Mouse (Mus musculus) cerebral cortex, adult 2 months (tissue): ENCODE measurements around the gene Ccr1.

Experiments
- WGBS: fragments of 180-500 bp; shearing (Covaris S2); methylation state at CpG from one replicate; pipeline ENCODE4 v1.1.7; 2018; 5-methylcytosine and 5-hydroxymethylcytosine counted together

The Ccr1 gene

DNA sequence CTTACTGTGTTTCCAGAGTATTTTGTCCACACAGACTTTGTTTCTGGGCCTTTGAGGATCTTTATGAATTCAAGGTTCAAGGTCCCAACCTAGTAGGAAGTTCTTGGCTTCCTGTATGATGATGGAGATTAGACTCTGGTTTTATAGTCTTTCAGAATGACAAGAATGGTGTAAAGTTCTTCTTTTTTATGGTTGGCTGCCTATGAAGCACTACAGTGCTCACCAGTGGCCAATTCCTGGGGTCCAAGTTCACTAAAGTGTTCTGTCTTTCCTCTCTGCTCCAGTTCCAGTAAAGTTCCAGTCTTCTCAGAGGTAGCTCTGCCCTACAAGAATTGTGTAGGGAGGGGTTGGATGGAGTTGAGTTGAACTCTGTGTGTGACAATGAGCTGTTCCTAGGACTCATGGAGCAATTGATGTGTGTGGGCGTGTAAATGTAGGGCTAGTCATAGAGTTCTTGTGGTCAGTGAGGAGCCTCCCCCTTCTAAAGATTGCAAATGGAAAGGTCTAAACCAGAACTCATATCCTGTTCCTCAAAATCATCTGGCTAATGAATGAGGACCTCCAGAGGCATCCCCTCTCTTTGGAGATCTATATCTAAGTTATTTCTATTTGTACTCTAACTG lies at the start of gene Ccr1:
Gene Ccr1 (minus strand): TSS at position 403 of the 623 bp plus-strand sequence.
- WGBS: 89% methylated on average over 1 of the region's 1 CpGs

DNA sequence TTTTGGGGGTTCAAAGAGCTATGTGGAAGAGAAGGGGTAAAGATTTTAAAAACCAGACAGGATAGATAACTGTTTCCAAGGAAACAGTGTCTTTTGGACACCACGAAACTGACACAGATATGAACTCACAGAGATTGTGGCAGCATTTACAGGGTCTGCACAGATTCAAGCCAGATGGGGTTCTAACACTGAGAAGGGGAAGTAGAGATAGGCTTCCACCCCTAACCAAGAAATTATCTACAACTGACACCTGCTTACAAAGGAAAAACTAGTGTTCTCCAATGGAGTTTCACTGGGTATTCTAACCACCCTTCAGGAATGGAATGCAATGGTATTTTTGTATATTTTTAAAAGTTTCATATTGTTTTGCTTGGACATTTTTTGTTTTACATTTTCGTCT lies 47.6 kb upstream of the Ccr1 start:
- WGBS: 65% methylated on average over 2 of the region's 2 CpGs

DNA sequence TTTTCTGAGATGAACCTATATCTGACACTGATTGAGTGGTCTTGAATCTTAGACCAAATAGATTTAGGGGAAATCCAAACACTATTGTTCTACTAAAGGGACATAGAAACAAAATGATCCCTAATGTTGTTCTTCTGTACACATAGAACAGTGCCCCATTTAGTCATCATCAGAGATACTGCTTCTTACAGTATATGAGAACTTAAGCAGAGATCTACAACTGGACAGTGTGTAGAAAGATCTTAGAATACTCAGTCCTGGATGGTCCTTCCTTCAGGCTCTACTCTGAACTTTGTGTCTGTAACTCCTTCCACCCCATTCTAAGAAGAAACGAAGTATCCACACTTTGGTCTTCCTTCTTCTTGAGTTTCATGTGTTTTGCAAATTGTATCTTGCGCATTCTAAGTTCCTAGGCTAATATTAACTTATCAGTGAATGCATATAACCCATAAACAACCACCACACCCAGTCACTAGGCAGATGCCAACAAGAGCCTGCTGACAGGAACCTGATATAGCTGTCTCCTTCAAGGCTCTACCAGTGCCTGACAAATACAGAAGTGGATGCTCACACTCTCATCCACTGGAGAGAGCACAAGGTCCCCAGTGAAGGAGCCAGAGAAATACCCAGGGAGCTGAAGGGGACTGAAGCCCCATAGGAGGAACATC lies 46.6 kb upstream of the Ccr1 start:
- WGBS: 85% methylated on average over 2 of the region's 2 CpGs

DNA sequence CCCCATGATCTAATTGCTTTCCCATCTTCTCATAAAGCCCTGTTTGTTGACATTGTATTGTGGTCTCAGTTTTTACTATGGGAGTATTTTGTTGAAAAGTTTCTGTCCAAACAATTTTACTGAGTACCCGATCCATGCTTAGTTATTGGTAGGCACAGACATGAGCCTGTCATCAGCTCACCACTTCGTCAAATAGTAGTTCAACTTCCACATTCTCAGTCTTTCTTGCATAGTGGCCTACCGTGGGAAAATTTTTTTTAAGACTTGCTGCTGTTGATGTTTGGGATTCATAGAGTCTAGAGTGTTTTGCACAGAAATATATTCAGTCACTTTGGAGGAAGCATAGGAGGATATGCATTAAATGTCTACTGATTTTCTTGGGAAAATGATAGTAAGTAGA lies 44.8 kb upstream of the Ccr1 start:
- WGBS: 78% methylated on average over 3 of the region's 3 CpGs

DNA sequence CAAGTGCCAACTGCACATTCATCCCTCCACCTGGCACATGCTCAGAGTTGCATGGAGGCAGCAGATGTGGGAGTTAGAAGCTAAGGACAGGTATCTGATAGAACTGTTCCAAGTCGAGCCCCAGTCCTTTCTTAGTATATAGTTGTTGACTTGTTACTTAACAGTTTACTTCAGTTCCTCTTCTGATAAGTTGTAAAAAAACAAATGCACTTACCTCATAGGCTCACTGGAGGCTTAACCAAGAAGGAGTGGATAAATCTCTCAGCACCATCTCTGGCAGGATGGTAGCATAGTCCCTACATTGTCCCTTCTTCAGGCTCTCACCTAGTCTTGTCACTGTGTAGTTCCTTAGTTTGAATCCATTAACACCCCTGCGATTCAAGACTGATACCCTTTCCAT lies 44.2 kb upstream of the Ccr1 start:
- 71% methylated on average over 2 of the region's 2 CpGs for WGBS

DNA sequence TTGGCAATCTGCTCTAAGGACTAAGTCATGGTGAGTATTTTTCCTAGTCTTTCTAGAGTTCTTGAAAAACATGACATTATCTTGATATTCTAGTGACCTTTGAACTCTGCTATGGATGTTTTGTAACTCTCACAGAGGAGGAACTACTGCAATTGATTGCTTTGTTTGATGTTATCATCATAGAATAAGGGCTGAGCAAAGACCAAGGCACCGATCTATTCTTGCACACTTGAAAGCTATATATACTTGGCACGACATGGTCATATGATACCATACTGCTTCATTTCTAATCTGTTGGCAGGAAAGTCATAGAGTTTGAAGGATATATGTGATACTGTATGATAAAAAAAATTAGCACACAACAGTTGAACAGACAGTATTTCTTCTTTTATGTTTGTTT lies 31.3 kb upstream of the Ccr1 start:
- 83% methylated on average over 2 of the region's 2 CpGs for WGBS

DNA sequence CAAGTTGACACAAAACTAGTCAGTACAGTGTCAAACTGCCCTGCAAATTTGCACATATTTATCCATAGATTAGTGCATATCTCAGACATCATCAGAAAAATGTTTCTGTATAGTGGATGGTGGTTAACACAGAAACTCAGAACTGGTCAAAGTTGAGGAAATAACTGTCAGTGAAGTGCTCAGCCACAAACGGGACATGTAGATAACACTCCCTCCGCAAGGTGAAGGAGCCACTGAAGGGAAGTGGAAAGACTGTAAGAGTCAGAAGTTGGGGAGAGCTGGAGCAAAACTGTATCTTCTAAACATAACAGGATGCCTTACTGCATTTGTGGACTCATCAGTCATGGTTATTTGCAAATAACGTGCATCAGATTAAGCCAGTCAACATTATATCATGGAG lies 29.2 kb upstream of the Ccr1 start:
- 87% methylated on average over 3 of the region's 3 CpGs for WGBS

DNA sequence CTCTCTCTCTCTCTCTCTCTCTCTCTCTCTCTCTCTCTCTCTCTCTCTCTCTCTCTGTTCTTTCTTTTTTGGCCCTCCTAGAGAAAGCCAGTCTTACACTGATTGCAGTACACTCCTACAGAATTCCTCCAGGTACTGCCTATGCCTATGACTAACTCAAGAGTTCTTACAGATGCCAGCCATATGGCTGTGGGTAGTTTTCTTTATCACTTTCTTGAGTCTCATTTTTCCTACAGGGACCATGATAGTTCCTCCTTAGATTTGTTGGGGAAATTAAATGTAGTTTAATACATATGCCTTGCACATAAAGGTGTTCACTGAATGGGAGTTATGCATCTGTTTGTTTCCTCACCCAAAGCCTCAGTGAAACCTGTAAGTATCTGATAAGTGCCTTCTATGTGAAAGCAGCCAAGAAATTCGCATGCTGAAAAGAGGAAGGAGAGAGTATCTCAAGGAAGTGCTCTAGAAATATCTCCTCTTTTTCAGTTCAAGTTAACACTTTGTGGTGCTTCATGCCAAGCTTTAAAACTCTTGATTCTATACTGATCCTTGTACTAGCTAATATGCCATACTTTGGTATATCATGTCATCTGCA lies 22.9 kb upstream of the Ccr1 start:
- WGBS: 34% methylated on average over 1 of the region's 1 CpGs

DNA sequence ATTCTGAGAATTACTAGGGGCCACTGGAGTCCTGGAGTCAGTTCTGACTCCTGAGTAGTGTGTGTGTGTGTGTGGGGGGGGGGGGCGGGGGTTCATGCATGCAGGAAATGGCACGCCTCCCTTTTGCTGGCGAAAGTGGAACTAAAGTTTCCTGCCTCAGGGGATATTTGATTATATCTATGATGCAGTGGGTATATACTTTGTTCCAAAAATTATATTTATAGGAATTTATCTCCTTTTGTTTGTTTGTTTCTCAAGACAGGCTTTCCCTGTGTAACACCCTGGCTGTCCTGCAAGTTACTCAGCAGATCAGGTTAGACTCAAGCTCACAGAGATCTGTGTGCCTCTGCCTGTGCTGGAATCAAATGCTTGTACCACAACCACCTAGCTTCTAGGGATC lies 21.2 kb upstream of the Ccr1 start:
- 65% methylated on average over 3 of the region's 3 CpGs for WGBS

DNA sequence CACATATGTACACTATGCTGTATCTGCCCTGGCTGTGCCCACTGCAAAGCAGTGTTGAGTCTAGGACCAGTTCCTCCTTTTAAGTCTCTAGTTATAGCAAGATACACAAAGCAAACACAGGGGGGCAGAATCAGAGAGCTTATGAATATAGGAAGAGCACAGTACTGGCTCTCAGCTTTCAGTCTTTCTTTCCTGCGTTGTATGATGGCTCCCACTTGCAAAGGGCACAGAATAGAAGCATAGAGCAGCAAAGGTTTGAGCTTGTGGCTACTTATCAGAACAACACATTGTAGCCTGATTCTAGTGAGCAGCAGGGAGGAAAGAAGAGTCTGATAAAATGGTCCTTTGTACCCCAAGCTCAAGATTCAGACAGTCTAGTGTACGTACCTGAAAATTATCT lies 17.7 kb upstream of the Ccr1 start:
- WGBS: 75% methylated on average over 2 of the region's 2 CpGs

DNA sequence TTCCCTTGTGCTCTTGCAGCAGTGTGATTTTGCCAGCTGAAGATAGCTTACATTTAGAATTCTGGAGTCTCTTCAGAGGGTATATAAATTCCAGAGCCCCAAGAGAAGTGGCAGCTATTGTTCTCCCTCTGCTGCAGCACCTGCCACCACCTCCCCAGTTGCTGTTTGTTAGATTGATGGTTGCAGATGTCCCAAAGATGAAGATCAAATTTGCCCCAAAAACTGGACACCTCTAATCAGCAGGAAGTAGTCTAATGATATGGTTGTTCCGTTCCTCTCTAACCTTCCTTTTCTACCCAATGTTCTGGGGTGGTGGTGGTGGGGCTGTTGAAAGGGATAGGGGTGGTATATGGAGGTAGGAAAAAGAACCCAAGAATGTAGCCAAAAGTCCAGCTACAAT lies 14.2 kb upstream of the Ccr1 start:
- WGBS: 97% methylated on average over 1 of the region's 1 CpGs

DNA sequence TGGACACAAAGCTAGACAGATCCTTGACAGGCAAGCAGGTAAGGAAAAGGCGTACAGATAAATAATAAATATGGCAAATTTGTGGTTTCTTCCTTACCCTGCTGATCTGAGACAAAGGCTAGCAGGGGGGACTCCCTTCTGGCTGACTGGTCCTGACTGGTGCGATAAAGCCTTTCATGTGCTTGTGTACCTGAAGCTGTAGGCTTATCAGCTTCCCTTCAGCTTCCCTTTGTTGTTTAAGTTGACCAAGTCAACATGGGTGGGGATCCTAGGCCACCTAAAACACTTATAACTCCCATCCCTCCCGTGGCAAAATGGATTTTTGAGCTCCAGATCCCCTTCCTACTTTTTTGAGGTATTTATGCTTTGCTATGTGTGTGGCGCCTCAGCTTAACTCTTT lies 13.4 kb upstream of the Ccr1 start:
- 84% methylated on average over 4 of the region's 4 CpGs for WGBS

DNA sequence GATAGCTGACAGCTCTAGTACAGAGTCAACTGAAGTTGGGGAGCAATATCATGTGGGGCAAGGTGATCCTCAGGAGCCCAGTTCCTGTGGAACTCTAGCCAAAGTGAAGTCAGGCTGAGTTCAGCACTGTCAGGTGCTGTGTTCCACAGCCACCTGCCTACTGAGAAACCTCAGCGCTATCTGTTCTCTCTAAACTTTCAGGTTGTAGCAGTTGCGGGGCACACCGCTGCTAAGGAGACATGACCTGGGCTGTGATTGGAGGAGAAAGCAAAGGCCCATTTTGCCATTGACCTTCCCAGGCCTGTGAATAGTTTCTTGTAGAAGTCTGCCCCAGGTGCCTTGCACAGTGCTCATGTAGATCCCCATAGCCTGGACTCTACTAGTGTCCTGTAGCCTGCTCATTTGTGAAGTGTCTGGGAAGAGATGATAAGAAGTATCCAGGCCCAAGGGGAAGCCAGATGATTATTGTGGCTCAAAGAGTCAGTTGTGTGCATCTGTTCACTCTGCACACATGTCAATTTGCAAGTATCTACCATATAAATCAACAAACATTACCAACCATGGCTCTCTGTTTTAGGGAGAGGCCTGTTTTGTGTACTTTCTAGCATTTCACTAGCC lies 12.5 kb upstream of the Ccr1 start:
- WGBS: no CpG with 5 or more reads among the region's 3 CpGs

DNA sequence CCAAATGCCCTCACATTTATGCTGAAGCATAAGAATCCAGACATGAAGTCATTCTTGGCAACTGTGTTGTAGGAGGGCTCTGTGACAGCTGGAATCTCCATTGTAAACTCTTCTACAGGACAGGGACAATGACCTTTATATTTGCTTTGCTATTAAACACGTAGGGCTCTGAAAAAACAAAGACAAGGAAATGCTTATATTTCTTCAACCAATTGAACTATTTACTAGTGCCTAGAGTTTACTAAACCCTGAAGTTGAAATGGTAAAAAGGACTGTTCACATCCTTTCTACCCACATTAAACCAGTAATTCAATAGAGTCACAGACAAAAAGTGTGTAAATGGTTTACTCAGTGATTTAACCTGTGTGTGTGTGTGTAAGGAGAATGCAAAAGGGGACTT lies 9.8 kb upstream of the Ccr1 start, which contains the start of gene Ccr1l1:
Gene Ccr1l1 (minus strand): TSS at position 101 of the 400 bp plus-strand sequence.
- 79% methylated on average over 1 of the region's 1 CpGs for whole genome bisulfite sequencing

DNA sequence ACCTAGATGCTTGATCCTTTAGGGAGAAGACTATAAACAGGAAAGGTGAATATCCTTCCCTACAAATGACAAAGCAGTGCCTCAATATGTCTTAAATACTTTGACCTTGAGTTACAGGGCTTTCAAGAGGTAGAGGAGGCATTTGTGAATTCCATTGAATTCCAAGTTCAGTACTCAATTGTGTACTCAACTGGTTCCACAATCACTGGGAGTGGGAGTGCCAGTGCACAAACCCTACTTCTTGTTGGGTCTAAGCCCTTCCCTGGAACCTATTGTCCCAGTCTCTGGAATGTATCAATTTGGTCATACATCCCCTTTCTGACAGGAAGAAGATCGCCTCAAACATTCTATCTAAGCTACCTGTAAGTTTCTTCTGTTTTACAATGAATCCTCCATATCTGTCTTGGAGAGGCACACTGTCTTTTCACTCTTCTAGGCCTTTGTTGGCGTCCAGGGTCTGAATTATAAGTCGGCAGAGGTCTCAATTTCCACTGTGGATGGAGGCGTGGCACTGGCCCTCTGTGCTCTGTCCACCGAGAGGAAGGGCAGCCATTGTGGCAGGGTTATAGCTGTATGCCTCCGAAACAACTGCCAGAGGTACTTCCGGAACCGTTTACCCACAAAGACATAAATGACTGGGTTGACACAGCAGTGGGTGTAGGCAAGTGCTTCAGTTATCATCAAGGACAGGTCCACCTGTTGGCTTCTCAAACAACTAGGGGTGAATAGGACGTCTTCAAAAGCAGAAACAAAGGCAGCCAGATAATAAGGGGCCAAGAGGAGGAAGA lies 8.6 kb upstream of the Ccr1 start:
- 86% methylated on average over 9 of the region's 9 CpGs for WGBS

DNA sequence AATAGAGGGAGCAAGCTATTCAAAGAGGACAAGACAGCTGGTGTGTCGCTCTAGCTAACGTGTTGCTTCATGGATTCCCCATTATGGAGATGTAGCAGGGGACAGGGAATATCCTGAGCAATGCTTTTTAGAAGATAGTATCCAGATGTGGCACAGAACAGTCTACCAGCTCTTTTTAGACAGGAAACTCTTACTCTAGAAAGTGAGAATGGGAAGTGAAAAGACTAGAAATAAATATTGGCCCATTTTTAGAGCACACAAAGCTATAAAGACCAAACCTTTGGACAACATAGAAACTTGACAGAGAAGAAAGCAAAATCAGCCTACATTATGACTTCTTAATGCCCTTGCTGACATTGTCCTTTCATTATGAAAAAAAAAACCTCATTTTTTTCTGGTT lies 7.1 kb upstream of the Ccr1 start:
- 67% methylated on average over 2 of the region's 2 CpGs for WGBS

DNA sequence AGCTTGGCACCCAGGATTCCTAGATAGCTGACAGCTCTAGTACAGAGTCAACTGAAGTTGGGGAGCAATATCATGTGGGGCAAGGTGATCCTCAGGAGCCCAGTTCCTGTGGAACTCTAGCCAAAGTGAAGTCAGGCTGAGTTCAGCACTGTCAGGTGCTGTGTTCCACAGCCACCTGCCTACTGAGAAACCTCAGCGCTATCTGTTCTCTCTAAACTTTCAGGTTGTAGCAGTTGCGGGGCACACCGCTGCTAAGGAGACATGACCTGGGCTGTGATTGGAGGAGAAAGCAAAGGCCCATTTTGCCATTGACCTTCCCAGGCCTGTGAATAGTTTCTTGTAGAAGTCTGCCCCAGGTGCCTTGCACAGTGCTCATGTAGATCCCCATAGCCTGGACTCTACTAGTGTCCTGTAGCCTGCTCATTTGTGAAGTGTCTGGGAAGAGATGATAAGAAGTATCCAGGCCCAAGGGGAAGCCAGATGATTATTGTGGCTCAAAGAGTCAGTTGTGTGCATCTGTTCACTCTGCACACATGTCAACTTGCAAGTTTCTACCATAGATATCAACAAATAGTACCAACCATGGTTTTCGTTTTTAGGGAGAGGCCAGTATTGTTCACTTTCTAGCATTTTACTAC lies 1.5 kb downstream of the Ccr1 start:
- 87% methylated on average over 1 of the region's 4 CpGs for WGBS

DNA sequence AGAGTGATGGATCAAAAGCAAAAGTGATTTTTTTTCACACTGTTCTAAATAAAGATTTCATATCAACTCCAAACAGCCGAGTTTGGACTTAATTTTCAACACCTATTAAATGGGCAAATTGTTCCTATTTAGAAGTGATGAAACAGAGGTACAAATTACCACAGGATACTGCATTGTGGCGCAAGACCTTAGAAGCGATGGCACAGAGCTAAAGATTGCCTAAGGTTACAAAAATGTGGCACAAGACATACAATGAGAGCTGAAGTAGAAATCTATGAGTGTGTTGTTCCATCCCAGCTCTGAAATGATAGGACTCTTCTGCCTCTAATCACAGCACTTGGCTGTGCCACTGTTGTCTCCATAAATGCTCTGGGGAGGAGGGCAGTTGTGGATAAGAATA lies 3.7 kb downstream of the Ccr1 start:
- 77% methylated on average over 3 of the region's 3 CpGs for WGBS

DNA sequence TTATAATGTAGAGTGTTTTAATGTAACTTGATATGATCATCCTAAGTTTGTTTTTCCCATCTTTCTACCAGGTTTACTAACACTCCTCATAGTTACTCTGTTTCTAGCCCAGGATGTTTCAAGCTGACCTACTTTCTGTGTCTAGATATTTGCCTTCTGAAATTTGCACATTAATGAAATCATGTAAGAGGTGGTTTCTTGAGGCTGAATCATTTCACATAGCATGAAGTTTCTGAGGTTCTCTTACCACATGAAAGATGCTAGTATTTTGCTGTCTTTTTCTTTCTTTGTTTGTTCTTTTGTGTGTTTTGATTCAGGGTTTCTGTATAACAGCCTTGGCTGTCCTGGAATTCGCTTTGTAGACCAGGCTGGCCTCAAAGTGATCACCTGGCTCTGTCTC lies 8.3 kb downstream of the Ccr1 start:
- 86% methylated on average over 1 of the region's 1 CpGs for WGBS

DNA sequence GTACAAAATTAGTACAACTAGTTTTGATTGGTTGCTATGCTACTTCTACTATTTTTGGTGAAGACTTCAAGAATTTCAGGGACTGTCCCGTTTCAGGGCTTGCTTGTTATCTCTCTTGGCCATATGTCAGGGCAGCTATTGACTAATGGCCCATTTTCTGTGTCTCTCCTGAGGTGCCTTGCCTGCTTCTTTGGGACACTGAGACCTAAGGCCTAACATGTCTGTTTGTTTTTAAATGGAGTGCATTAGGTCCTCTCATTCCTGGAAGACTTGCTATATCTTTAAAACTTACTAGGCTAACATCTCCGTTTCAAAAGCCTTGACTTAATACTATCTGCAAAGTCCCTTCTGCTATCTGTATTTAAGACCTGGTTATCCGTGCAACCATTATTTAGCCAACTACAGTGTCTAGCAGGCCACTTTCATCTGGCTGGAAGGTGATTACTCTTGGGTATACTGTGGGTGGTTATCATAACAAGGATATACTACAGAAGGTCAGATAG lies 10.5 kb downstream of the Ccr1 start:
- whole genome bisulfite sequencing: 78% methylated on average over 3 of the region's 3 CpGs

DNA sequence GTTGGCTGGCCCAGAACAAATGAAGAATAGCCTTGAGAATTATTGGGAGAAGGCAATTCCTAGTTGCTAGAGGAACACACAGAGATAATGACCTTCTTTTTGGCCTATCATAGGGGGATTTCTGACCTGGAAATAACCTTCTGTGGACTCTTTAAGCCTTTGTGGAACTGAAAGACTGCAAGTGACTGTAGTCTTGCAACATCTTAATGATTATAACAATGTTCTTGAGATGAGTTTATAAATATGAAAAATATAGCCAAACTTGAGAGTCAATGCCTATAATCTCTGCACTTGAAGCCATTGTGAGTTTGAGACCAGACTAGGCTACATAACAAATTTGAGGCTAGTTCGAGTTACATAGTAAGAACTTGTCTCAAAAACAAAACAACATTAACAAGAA lies 11.6 kb downstream of the Ccr1 start:
- 78% methylated on average over 1 of the region's 1 CpGs for WGBS
